Mouse (Mus musculus) liver, postnatal 0 days (tissue): ENCODE measurements around the gene Dcaf17.

Experiments used
- CTCF ChIP-seq: sonication (generic); IDR thresholded peaks from 2 replicates; pipeline ENCODE4 v1.5.1; 2016; ENCODE audit warnings: antibody characterized with exemption, low read depth
- EP300 ChIP-seq: IDR thresholded peaks from 2 replicates; pipeline ENCODE4 v1.6.1; 2016; ENCODE audit warnings: antibody characterized with exemption, low read depth, mild to moderate bottlenecking

GRCm38 (mm10) chr2:71019277-71019676 is 35.9 kb upstream of the Dcaf17 start:
- TF ChIP-seq CTCF, result no peak
- TF ChIP-seq EP300, result no peak
